Mouse (Mus musculus): ENCODE results near the gene Trim28. TPM values are rescaled to one million over a fixed set of nuclear protein-coding genes. Genes with fewer than 3 reads are reported as not detected.
"Not testable (repeated sequence)": the region's sequence is repeated elsewhere in the genome, so short reads cannot be mapped to it uniquely, and the experiment has no call there.

Trim28 gene
- total RNA-seq, 2 experiments from 2014 or later: 62.1 to 63.2 TPM

DNA sequence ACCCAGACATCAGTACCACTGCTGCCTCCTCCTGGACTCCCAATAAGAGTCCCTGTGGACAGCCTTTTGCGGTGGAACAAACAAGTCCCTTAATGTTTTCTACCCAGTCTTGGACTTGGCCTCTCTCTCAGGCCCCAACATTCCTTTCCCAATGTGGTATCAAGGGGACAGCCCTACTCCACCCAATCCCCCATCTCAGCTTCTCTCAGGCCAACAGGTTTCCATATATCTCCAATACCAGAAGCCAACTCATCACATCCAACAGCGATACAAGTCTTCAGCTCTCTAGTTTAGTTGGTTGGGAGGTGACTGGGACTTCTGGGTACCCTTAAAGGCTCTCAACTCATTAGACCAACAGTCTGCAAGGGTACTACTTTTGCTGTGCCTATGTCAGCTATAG lies 54.6 kb downstream of the Trim28 start:
- intact Hi-C loops (cut with DNase I): loop anchor here (10.0 kb wide), 1 partner anchor 569 kb away; no protein-coding TSS in a partner anchor
- DNase-seq: no peak

GRCm38 (mm10) chr7:13053961-13054286 lies 55.0 kb downstream of the Trim28 start:
- intact Hi-C loops (cut with DNase I): loop anchor here (10.0 kb wide), 1 partner anchor 569 kb away; no protein-coding TSS in a partner anchor
- DNase-seq: no peak

- intact Hi-C loops (cut with DNase I): loop anchor here (10.0 kb wide), 1 partner anchor 570 kb away; no protein-coding TSS in a partner anchor
- peak; percentile 87 to 88 for DNase-seq
Observed at GRCm38 (mm10) chr7:13054287-13055010, 55.5 kb downstream of the Trim28 start, which contains the start of gene Mzf1. TSS of gene Mzf1 (minus strand) at chr7:13054764.

- DNase-seq: no peak
- intact Hi-C loops (cut with DNase I): loop anchor here (10.0 kb wide), 1 partner anchor 572 kb away; no protein-coding TSS in a partner anchor
Observed at GRCm38 (mm10) chr7:13056913-13057700, 58.2 kb downstream of the Trim28 start.

DNA sequence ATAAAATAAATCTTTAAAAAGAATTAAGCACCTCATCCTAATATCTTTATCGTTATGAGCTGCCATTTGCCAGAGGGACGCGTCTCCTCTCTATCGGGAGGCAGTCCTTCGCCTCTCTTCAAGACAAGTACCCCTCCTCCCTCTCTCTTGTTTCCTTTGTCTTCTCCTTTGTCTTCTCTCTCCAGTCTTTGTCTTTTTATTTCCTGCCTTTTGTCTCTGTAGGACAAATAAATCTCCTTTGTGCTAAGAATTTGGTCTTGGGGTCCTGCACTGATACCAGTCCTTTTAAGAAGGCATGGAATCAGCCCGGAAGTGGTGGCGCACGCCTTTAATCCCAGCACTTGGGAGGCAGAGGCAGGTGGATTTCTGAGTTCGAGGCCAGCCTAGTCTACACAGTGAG lies 60.6 kb downstream of the Trim28 start:
- DNase-seq: no peak
- intact Hi-C loops (cut with DNase I): loop anchor here (10.0 kb wide), 1 partner anchor 575 kb away; no protein-coding TSS in a partner anchor

- intact Hi-C loops (cut with DNase I): not testable (repeated sequence)
Observed at GRCm38 (mm10) chr7:13063399-13063798, 64.5 kb downstream of the Trim28 start.

GRCm38 (mm10) chr7:13072293-13072692 lies 73.4 kb downstream of the Trim28 start:
- no peak for DNase-seq
- intact Hi-C loops (cut with DNase I): no loop called here

More at GRCm38 (mm10) chr7:13063399-13063798, 64.5 kb downstream of the Trim28 start:
- DNase-seq: not testable (repeated sequence)

Other genes starting within 250 kb of the Trim28 start
- gene Zscan18, start 195.5 kb upstream of the Trim28 start, total RNA-seq (2021): under 1 TPM; 0.87 to 0.91 TPM
- 1 to 10 TPM; 3.6 to 4.3 TPM for gene Zfp329, start 180.3 kb upstream of the Trim28 start, total RNA-seq (2021)
- gene Zfp110, start 164.4 kb upstream of the Trim28 start, total RNA-seq (2021): 1 to 10 TPM; 6.4 to 8.2 TPM
- gene Zfp128, start 117.9 kb upstream of the Trim28 start, total RNA-seq (2021): 1 to 10 TPM; 1.3 to 2.0 TPM
- 1 to 10 TPM; 2.4 to 2.8 TPM for gene Zscan22, start 101.3 kb upstream of the Trim28 start, total RNA-seq (2021)
- 100 to 1,000 TPM; 473 to 557 TPM for gene Rps5, start 76.8 kb upstream of the Trim28 start, total RNA-seq (2021)
- gene Rnf225, start 71.7 kb upstream of the Trim28 start, total RNA-seq (2021): under 1 TPM; 0.22 to 0.51 TPM
- gene Zfp324, start 33.3 kb upstream of the Trim28 start, total RNA-seq (2021): 1 to 10 TPM; 1.7 to 2.2 TPM
- gene Zfp446, start 21.3 kb upstream of the Trim28 start, total RNA-seq (2021): 1 to 10 TPM; 1.7 to 2.5 TPM
- gene Slc27a5, start 922 bp upstream of the Trim28 start, total RNA-seq (2021): not detected
- 1 to 10 TPM; 3.9 to 4.0 TPM for gene Zbtb45, start 10.9 kb downstream of the Trim28 start, total RNA-seq (2021)
- 10 to 100 TPM; 68.7 to 83.7 TPM for gene Chmp2a, start 35.7 kb downstream of the Trim28 start, total RNA-seq (2021)
- 100 to 1,000 TPM; 131 TPM for gene Ube2m, start 39.2 kb downstream of the Trim28 start, total RNA-seq (2021)
- gene Mzf1, start 55.6 kb downstream of the Trim28 start, total RNA-seq (2021): under 1 TPM; 0.57 to 0.74 TPM
- gene Vmn1r85, start 96.1 kb downstream of the Trim28 start, total RNA-seq (2021): not detected
- not detected for gene Vmn1r86, start 120.8 kb downstream of the Trim28 start, total RNA-seq (2021)
- not detected for gene Vmn1r87, start 141.0 kb downstream of the Trim28 start, total RNA-seq (2021)
- gene Vmn1r88, start 160.5 kb downstream of the Trim28 start, total RNA-seq (2021): under 1 TPM in 1 of 2 experiments, not detected in 1; 0.13 TPM
- not detected for gene Vmn1r89, start 213.9 kb downstream of the Trim28 start, total RNA-seq (2021)

Measured in gastrocnemius, postnatal 36 days (tissue).